Mouse (Mus musculus) skeletal muscle tissue, postnatal 0 days (tissue): ENCODE data around the gene Cyp3a13. TPM values are rescaled to one million over a fixed set of nuclear protein-coding genes. Genes with fewer than 3 reads are reported as not detected.

Source experiments
- polyA plus RNA-seq: library from polyadenylated mRNA; unstranded; fragments of >200 nt; fragmentation: Nextera tagmentation; extraction: Ambion mirVana; gene quantifications from 2 replicates; pipeline ENCODE4 v1.2.1, GENCODE M21; 2015

Cyp3a13 gene
- polyA plus RNA-seq = 0.05 and 0.11 TPM in 2 replicates

GRCm38 (mm10) chr5:137921532-137921931 is at the start of gene Cyp3a13:
Gene Cyp3a13 (minus strand): TSS chr5:137921619.

GRCm38 (mm10) chr5:137962945-137963344 is 41.5 kb upstream of the Cyp3a13 start, which contains the start of gene Gjc3:
Gene Gjc3 (minus strand): TSS chr5:137963098.

GRCm38 (mm10) chr5:137871644-137872380 is 49.6 kb downstream of the Cyp3a13 start, which contains the start of gene Pilrb2:
Gene Pilrb2 (minus strand): TSS chr5:137871815.

GRCm38 (mm10) chr5:137857960-137858710 is 63.3 kb downstream of the Cyp3a13 start, which contains the start of gene Pilrb1:
Gene Pilrb1 (minus strand): TSS chr5:137858106.

Other genes starting within 250 kb of the Cyp3a13 start
- 4.1 and 7.5 TPM in 2 replicates for gene Agfg2, start 236.9 kb downstream of the Cyp3a13 start, polyA plus RNA-seq
- 0.17 and 0.22 TPM in 2 replicates for gene Nyap1, start 180.0 kb downstream of the Cyp3a13 start, polyA plus RNA-seq
- 150 and 163 TPM in 2 replicates for gene Tsc22d4, start 175.9 kb downstream of the Cyp3a13 start, polyA plus RNA-seq
- gene Ppp1r35, start 142.8 kb downstream of the Cyp3a13 start, polyA plus RNA-seq = 13.6 and 19.4 TPM in 2 replicates
- 5.2 and 7.2 TPM in 2 replicates for gene Mepce, start 134.0 kb downstream of the Cyp3a13 start, polyA plus RNA-seq
- 6.5 and 7.4 TPM in 2 replicates for gene Zcwpw1, start 133.8 kb downstream of the Cyp3a13 start, polyA plus RNA-seq
- 2.2 and 3.2 TPM in 2 replicates for gene Pilra, start 85.3 kb downstream of the Cyp3a13 start, polyA plus RNA-seq
- 0.94 and 1.7 TPM in 2 replicates for gene Pilrb1, start 63.5 kb downstream of the Cyp3a13 start, polyA plus RNA-seq
- 4.2 and 4.9 TPM in 2 replicates for gene Pilrb2, start 49.8 kb downstream of the Cyp3a13 start, polyA plus RNA-seq
- gene Gjc3, start 41.5 kb upstream of the Cyp3a13 start, polyA plus RNA-seq = 2.6 and 2.8 TPM in 2 replicates
- gene Azgp1, start 59.9 kb upstream of the Cyp3a13 start, polyA plus RNA-seq = 0.11 and 0.55 TPM in 2 replicates
- not detected in 2 replicates for gene Smok3a, start 99.6 kb upstream of the Cyp3a13 start, polyA plus RNA-seq
- gene Smok3b, start 99.8 kb upstream of the Cyp3a13 start, polyA plus RNA-seq = not detected in 2 replicates
- not detected in 2 replicates for gene Smok3c, start 131.6 kb upstream of the Cyp3a13 start, polyA plus RNA-seq
- 5.0 and 5.2 TPM in 2 replicates for gene Zkscan1, start 163.5 kb upstream of the Cyp3a13 start, polyA plus RNA-seq
- gene Zscan21, start 195.3 kb upstream of the Cyp3a13 start, polyA plus RNA-seq = 21.8 and 23.8 TPM in 2 replicates
- gene Zfp113, start 234.1 kb upstream of the Cyp3a13 start, polyA plus RNA-seq = 7.8 and 9.0 TPM in 2 replicates
- gene Cops6, start 239.5 kb upstream of the Cyp3a13 start, polyA plus RNA-seq = 227 and 247 TPM in 2 replicates